Mouse (Mus musculus): ENCODE measurements around the gene Tmem189.
A peak's percentile ranks its signal among the peaks of the same experiment; 100 is the strongest.
"Not testable (repeated sequence)": the region's sequence is repeated elsewhere in the genome, so short reads cannot be mapped to it uniquely, and the experiment has no call there.

Gene Tmem189

DNA sequence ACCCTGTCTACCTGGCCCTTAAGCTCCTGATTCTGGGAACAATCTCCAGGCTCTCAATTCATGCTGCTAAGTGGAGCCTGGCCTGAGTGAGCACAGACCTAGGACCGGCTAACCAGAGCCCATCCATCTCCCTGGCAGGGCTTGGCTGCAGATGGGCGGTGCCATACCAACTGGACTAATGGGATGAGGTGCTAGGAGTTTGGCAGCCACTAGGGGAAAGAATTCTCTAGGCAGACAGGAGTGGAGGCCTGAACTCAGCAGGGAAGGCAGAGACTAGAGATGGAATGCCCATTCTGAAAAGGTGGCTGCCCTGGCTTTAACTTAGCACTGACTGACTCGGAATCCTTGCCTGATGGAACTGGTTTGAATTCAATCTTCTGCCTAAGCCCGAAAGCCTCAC is 43.2 kb downstream of the Tmem189 start:
- DNase-seq = no peak

DNA sequence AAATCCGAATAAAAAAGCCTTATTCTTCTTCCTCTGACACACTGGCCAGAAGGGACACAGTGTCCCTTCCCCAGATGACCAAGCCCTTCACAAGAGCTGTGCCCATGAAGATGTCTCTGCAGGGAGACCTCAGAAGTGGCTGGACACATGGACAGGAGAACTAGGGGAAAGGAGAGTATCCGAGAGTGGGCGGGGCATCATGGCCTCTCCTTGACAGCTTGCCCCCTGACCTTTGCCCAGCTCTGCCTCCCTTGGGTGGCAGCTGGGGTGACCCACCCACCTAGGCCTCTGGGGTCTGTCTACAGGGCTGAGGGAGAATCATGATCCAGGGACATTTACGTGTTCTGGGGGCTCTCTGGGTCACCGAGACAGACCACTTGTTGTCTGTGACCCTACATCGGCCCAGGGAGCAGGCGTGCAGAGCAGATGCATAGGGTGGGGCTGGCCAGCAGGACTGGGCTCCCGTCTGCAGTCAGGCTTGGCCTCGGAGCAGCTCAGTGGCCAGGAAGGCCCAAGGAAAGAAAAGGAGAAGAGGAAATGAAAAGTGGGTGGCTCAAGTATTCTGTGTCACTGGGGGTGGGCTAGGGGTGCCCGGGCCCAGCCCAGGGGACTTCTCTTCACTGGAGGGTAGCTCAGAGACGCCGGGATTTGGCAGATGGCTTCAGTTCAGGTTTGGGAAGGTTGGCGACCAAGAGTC is 46.1 kb downstream of the Tmem189 start:
- not testable (repeated sequence) for DNase-seq

DNA sequence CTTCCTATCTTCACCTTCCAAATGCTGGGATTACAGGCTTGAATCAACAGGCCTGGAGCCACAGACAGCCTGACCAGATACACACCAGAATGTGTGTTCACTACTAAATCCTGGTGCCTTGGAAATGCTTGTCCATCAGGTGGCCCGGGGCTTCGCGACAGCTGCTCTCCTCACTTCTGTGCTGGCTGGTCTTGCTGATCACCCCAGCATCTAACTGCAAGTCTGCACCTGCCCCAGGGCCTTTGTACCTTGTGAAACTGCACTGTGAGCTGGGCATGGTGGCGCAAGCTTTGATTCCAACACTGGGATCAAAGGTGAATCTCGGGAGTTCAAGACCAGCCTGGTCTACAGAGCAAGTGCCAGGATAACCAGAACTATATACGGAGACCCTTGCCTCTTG is 47.5 kb downstream of the Tmem189 start:
- no peak for DNase-seq

DNA sequence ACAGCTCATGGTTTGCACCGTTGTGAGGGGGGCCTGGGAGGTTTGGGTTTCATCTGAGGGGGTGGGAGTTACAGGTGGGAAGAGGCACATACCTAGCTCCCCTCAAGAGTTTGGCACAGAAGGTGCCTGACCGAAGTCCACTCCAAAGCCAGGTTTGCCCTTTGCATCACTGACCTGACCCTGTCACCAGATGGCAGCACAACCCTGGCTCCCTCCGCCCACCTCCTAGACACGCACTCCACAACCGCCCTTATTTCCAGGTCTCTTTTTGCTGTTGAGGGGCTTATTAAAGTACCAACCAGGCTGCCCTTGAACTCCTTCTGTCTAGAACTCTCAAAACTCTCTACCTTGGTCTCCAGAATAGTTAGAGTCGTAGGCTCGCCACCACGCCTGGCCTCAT is 48.3 kb downstream of the Tmem189 start:
- DNase-seq = peak in 1 of 2 experiments; percentile 31

DNA sequence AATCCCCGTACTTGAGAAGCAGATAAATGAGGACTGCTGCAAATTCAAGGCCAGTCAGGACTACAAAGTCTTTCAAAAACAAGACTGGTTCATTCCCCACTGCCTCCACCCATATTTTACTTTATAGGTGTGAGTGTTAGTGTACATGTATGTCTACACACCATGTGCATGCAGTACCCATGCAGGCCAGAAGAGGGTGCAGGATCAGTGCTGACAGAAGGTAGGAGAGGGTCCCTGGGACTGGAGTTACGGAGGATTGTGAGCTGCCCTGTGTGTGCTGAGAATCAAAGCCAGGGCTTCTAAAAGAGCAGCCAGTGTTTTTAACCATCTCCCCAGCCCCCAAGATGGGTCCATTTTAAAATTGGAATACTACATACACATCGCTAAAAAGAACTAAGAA is 49.3 kb downstream of the Tmem189 start:
- DNase-seq = no peak

DNA sequence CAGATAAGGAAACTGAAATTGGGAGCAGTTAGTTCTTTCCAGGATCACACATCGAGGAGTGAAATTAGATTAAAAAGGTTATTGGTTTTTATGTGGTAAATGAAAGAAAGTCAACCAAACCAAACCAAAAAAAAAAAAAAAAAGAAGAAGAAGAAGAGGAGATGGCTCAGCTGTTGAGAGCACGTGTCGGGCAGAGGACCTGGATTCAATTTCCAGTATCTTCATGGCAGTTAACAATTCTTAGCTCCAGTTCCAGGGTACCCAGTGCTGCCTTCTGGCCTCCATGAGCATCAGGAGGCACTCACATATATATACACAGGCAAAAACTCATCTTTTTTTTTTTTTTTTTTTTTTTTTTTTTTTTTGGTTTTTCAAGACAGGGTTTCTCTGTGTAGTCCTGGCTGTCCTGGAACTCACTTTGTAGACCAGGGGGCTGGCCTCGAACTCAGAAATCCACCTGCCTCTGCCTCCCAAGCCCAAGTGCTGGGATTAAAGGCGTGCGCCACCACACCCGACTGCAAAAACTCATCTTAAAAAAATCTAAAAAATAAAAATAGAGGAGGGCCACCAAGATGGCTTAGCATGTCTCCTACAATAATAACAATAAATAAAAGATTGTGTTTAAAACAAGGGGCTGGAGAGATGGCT is 54.6 kb downstream of the Tmem189 start:
- no peak for DNase-seq

DNA sequence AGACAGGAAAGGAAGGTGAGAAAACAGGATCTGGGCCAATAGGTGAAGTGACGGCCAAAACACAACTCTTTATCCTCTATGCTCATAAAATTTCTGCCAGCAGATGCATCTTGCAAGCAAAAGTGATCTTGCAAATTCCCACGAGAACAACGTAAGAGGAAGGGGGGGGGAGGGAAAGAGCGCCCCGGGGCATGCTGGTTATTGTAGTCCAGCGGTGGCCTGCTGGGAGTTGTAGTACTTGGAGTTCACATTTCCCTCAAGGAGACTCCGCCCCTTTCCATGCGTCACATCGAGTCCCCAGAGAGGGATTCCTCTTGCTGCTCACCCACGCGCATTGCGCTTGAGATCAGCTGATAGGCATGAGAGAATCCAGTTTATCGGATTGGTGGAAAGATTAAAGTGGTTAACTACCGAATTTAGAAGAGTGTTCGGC is 55.3 kb downstream of the Tmem189 start:
- DNase-seq = peak; percentile 95 to 98

DNA sequence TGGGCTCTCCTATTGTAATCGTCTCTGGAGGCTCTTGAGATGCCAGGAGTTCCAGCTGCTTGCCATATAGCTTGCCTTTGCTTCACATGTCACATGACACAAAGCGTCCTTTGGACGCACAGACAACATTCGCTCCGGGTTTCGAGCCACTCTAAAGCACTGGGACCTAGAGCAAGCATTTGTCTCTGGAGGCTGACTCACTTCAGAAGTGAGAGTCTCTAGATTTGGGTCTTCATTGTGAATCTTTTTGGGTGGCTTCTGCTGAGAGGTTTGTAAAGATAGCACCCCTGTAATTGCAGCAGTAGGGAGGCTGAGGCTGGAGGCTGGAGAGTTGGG is 56.1 kb downstream of the Tmem189 start:
- no peak for DNase-seq

DNA sequence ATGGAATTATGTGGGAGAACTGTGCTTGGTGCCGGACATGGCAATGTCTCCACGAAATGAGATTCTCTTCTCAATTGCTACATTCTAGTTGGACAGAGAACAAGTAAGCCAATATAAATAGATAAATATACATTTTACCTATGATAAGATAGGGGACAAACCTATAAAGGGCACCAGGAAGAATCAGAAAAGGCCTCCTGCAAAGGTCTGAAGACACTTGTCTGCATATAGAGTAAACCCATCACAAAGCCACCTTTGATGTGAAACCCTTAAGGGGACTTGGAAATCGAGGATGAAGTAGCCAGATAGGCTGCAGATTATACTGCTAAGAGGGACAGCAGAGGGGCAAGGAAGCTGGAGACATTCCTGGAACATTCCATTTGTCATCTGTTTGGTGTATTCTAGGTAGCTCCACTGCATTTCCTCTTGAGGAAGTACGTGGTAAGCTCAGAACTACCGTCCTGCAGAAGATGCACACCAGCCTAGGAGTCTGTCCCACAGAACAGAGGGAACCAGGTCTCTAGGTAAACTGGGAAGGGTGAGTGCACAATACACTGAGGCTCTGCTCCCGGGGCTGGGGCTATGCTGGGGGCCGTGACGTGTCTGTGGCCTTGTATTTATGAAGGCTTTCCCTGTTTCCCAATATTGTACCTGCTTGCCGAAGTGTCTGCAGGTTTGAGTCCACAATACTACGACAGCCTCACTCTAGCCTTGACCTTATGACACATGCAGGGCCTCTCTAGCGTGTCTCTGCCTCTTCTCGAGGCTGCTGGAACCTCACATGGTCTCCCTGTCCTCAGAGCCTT is 56.7 kb downstream of the Tmem189 start:
- peak in 1 of 2 experiments; percentile 28 for DNase-seq

DNA sequence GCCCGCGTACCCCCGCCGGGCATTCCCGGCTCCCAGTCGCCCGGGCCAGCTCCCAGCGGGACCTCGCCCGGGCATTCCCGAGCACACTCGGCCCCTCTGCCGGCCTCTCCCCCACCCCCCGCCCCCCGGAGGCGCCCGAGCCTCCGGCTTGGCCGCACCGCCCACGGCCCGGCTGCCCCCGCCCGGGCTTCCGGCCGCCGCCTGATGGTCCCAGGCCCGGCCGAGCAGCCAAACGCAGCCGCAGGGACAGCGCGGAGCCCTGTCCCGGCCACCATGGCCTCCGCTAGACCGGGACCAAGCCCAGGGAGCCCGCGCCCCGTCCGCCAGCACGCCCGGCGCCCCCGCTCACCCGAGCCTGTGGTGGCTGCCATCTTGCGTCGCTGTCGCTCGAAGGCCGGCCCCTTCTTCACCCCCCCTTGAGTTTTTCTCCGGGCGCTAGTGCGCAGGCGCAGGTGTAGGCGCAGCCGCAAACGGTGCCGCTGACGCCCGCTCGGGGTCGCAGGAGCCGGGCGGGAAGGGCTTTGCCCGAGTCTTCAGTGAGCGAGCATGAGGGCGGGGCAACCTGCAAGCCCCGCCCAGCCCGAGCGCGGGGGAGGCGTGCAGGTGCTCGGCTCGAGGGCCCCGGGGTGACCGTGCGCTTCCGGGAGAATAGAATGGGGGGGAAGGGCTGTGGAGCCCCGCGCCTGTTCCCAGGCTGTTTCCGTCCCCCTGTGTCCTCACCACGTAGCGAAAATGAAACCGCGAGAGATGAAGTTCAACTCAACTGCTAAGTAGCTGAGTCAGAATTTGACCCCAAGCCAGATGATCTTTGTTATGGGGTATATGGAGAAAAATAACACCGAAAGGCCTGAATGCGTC is 57.8 kb downstream of the Tmem189 start, which contains the start of gene Ube2v1:
Gene Ube2v1, minus strand, starts transcription at position 505 of the 858 bp plus-strand sequence.
- DNase-seq = peak; percentile 95 to 99

DNA sequence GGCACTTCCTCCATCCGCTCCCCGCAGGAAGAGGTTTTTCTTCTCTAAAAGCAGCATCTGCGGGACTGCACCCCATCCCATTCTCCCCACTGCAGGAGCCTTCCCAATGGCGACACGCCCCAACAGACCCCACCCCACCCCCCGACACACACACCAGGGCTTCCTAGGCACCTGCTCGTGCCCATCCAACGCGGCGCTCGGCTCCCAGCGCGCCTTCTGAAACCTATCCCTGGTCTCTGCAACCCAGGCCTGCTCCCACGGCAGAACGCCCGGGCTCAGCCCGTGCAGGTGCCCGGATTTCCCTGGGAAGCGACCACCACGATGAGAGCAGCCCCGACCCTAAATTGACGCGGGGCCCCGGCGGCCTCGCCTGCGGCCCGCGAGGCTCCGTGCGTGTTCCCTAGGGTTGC is 58.4 kb downstream of the Tmem189 start:
- DNase-seq = peak in 1 of 2 experiments; percentile 32

DNA sequence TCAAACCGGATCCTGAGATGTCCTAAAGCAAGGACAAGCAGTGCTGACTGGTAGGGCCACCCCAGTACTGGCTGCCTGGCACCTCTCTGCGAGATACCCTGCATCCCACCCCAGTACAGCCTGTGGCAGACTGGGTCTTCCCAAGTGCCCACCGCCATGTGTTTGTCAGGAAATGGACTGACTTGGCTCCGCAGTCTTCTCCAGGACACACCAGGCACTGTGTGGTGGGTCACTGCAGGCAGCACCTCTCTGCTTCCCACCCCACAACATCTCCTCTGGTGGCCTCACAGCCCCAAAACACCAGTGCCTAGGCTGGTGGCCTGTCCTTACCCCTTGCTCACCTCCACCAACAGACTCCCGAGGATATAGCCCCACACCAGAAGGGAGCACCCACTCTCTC is 59.2 kb downstream of the Tmem189 start:
- peak in 1 of 2 experiments; percentile 25 for DNase-seq

DNA sequence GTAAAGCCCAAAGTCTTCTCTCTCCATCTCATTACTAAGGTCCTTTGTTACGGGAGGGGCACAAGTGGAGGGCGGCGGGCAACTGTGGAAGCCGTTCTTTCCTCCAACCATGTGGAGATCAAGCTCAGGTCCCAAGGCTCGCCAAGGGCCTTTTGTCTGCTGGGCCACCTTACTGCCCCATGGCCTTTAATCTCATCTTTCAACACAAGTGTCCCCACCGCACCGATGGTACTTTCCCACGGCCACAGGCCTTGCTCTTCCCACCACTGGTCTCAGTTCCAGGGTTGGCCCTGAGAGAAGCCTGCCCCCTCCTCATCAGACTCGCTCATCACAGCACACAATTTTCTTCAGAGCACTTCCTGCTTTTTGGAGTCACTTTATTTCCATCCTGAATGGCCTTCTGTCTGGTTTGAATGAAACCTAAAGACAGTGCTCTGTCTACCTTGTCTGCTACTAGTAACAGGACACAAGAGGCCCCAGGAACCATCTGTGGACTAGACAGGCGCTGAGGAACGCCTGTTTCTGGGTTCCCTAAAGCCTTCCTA is 59.9 kb downstream of the Tmem189 start:
- no peak for DNase-seq

DNA sequence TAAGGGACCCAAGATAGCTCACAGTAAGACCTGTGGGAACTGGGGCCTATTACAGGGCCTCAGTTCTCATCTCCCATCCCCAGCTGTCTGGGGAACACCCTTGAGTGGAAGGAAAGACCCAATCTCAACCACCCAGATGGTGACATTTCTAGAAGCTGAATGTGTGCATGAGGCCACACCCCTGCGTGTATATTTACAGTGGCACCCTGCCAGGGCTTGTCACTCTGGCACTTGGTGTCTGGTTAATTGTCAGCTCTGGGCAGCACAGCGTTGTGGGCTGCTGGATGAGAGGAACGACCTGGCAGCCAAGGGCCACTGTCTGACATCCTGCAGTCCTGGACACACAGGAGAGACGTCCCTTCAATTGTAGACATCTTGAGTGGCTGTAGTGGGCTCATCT is 60.8 kb downstream of the Tmem189 start:
- DNase-seq = peak; percentile 28 to 42

DNA sequence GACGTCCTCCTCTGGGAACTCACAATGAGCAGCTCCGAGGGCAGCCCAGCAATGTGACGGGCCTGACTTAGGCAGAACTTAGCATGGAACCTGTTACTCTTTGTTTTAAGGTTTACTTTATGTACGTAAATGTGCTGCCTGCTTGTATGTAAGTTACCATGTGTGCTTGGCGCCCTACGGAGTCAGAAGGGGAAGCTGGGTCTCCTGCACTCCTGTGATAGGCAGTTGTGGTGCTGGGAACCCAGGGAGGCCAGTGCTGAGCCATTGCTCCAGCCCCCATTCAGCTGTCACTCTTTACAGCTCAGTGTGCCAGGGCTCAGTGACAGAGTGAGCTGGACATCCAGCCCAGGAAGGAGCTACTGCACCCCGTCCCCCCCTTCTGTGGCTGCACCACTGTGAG is 62.6 kb downstream of the Tmem189 start:
- no peak for DNase-seq

DNA sequence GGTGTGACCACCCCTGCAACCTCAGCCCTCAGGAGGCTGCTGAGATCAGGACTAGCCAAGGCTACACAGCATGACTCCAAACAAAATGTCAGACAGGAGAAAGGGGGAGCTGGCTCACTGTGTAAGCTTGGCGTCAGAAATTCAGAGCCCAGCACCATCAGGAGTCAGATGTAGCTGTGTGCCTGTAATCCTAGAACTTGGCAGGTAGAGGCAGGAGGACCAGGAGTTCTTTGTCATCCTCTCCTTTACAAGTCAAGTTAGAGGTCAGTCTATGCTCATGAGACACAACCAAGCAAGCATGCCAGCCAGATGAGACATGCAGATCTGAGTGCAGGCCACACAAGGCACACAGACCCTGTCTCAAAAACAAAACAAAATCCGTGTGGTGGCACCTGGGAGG is 64.0 kb downstream of the Tmem189 start:
- DNase-seq = no peak

DNA sequence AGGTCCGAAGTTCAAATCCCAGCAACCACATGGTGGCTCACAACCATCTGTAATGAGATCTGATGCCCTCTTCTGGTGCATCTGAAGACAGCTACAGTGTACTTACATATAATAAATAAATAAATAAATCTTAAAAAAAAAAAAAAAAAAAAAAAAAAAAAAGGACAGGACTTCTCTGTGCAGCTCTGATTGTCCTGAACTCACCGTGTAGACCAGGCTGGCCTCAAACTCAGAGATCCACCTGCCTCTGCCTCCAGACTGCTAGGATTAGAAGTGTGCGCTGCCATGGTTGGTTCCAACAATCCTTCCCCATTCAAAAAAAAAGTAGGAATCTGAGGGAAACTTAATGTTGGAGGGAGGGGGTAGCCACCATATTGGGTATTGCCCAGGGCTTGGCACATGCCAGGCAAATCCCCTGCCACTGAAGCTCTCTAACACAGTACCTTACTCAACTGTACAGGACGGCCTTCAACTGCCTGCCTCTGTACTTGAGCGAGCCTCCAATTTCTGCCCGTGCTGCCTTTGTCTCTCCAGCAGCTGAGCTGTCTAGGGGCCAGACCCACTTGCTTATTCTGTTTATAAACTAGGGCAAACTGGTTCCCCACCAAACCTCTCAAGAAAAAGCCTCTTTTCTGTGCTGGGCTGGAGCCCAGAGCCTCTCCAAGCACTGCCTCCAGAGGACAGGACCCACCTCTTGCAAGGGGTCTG is 65.1 kb downstream of the Tmem189 start:
- DNase-seq = no peak

DNA sequence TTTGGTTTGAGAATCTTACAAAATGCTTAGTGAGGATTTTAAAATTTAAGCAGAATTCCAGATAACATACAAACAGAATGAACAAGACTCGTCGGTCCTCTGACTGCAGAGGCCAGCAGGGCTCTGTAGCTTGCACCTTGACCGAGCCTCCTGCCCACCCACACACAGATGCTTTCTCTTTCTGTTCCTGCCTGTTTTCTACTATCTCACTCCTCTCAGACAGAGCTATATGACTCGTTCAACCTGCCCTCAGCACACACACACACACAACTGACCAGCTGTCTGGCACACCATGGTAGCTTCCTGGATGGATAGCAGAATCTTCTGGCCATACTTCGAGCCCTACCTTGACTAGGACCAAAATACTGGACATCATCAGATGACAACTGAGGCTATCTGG is 66.7 kb downstream of the Tmem189 start:
- DNase-seq = peak in 1 of 2 experiments; percentile 26

DNA sequence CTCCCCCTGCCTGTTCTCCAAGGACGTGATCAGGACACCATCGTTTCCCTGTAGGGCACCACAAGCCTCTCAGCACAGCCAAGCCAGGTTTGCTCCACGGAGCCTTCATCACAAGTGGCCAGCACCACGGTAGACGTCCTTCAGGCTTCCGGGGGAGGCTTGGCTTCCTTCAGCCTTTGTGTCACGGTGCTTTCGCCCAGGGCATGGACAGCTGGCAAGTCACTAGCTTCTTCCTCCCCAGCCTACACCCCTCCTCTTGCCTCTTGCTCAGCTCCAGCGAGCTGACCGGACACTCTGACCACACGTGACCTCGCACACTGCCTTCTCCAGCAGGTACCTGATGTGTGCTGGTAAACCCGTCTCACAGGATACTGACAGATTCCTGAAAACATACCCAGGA is 67.3 kb downstream of the Tmem189 start:
- DNase-seq = peak; percentile 49 to 57

DNA sequence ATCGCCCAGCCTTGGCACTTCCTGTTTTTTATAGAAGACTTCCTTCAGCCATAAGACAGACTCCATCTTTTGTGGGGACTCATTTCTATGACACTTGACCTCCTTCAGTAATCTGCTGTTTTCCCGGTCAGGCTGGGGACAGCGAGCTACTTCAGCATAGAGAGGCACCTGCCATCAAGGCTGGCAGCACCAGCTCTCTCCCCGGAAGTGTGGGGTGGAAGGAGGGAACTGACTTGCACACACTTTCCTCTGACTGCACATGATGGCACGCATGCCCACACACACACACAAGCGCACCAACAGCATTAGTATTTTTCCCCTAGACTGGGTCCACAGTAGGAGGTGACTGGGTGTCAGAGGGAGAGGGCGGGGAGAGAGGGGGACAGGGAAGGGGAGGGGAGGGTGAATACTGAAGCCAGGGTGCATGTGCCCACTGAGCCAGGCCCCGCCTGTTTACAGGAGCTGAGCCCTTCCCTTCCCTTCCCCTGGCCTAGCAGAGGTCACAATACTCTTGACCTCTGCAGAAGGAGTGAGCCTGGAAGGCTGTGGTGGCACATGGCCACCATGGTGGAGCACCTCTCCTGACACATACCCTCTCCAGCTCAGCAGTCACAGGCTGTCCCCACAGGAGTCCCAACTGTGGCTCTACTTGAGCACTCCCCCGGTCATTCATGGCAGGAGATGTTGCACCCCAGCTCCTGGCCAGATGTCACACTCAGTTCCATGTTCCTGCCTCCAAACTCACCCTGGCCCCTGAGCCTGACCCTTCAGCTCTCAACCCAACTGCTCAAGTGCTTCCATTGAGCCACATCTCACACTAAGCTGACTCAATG is 68.2 kb downstream of the Tmem189 start:
- DNase-seq = no peak

DNA sequence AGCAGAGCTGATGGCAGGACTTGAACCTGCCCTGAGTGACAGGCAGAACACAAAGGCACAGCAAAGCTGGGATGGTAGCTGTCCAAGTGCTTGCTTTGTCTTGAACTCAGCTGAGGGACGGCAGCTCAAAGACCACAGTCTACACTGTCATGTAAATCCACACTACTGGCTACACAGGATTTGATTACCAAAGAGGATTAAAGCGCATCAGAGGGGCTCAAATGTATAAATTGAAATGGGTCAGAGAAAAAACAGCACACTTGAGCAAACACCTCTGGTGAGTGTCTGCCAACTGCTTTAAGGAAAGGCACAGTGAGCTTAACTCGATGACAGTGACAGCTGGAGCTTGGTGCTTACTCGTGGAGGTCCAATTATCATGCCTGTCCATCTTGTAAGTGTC is 72.2 kb downstream of the Tmem189 start:
- no peak for DNase-seq
